Comparison of ENCODE assay signal across 24 mouse cellular contexts in genomic region chr10:77255676-77256075, GRCm38 (mm10). TPM values are rescaled to one million over a fixed set of nuclear protein-coding genes. Genes with fewer than 3 reads are reported as not detected.
A peak's percentile ranks its signal among the peaks of the same experiment; 100 is the strongest.
DNase-seq lines count a peak whose midpoint lies in the region; ATAC-seq and TF ChIP-seq lines count a peak whose summit lies in the region.
"Had no signal": no experiment of that assay in that cellular context is flagged by ENCODE, and none has a peak within 500 bp of the region (broad histone marks: within the 10 kb centered on the region; RNA-seq: fewer than 3 reads in every experiment).

No protein-coding gene starts in this region.

- H3K27ac ChIP-seq in hindbrain, postnatal 0 days, result no peak overlapping the region
- H3K27ac ChIP-seq in hindbrain, embryonic 11.5 days (ENCODE audit: low read depth, low read length), result no peak overlapping the region
- 0 out of 2 replicates have a peak overlapping the region, but pooled peaks have one; percentile 10 for H3K27ac ChIP-seq in stomach, embryonic 14.5 days (ENCODE audit: low read length)
- no peak overlapping the region for H3K27ac ChIP-seq in stomach, postnatal 0 days (replicated peaks)
- H3K27ac ChIP-seq in heart, adult 2 months, result no peak overlapping the region
- H3K27ac ChIP-seq: forebrain, embryonic 12.5 days; gastrocnemius, adult 2 months; hindbrain, embryonic 14.5 days had no signal

- peaks cover 21% of the 10 kb centered on the region for H3K4me1 ChIP-seq in hindbrain, postnatal 0 days (ENCODE audit: insufficient read depth, low read length)
- H3K4me1 ChIP-seq in hindbrain, embryonic 11.5 days (replicated peaks; ENCODE audit: control insufficient read depth, insufficient read depth, low read length), result peaks cover 3% of the 10 kb centered on the region; the same call in 1 of the 2 replicates
- peaks cover 33% of the 10 kb centered on the region for H3K4me1 ChIP-seq in stomach, embryonic 14.5 days (ENCODE audit: control insufficient read depth, insufficient read depth, low read length)
- H3K4me1 ChIP-seq in stomach, postnatal 0 days (replicated peaks; ENCODE audit: control insufficient read depth, insufficient read depth), result peaks cover 10% of the 10 kb centered on the region; the same call in 1 of the 2 replicates
- H3K4me1 ChIP-seq in heart, adult 2 months (ENCODE audit: control insufficient read depth, insufficient read depth, low read length), result peaks cover 12% of the 10 kb centered on the region

- no peak overlapping the region for H3K9ac ChIP-seq in hindbrain, postnatal 0 days (replicated peaks; ENCODE audit: low read length)
- H3K9ac ChIP-seq in hindbrain, embryonic 11.5 days (ENCODE audit: low read depth, low read length), result no peak overlapping the region
- no peak overlapping the region for H3K9ac ChIP-seq in stomach, embryonic 14.5 days (replicated peaks; ENCODE audit: low read depth, low read length)
- H3K9ac ChIP-seq in stomach, postnatal 0 days (ENCODE audit: low read length), result no peak overlapping the region
- no peak overlapping the region for H3K9ac ChIP-seq in heart, adult 2 months (ENCODE audit: low read depth, low read length)
- H3K9ac ChIP-seq: embryonic facial prominence, embryonic 12.5 days; forebrain, embryonic 12.5 days; hindbrain, embryonic 14.5 days had no signal

- intact Hi-C loops in heart, adult 2 months (cut with DNase I), result no loop called here

- no peak for TF ChIP-seq EP300 in stomach, postnatal 0 days (optimal IDR thresholded peaks at IDR 0.05)
- no peak for TF ChIP-seq EP300 in heart, adult 2 months (IDR thresholded peaks at IDR 0.05; ENCODE audit: insufficient read depth, low read depth, low read length)

- no peaks in the 10 kb centered on the region for H3K79me2 ChIP-seq in heart, adult 2 months (replicated peaks; ENCODE audit: control insufficient read depth, insufficient read depth, low read length)

- WGBS in hindbrain, postnatal 0 days, result 33% methylated on average over 3 of the region's 3 CpGs
- 84% methylated on average over 3 of the region's 3 CpGs for WGBS in hindbrain, embryonic 11.5 days
- WGBS in stomach, embryonic 14.5 days, result 71% methylated on average over 3 of the region's 3 CpGs
- 63% methylated on average over 3 of the region's 3 CpGs for WGBS in stomach, postnatal 0 days
- WGBS in heart, adult 2 months, result 75% methylated on average over 3 of the region's 3 CpGs

- no peaks in the 10 kb centered on the region for H3K9me3 ChIP-seq in hindbrain, postnatal 0 days (ENCODE audit: low read length)
- no peaks in the 10 kb centered on the region for H3K9me3 ChIP-seq in hindbrain, embryonic 11.5 days (ENCODE audit: control insufficient read depth, low read length)
- H3K9me3 ChIP-seq in stomach, embryonic 14.5 days (ENCODE audit: control insufficient read depth, low read depth, low read length), result no peaks in the 10 kb centered on the region
- H3K9me3 ChIP-seq in stomach, postnatal 0 days (ENCODE audit: control insufficient read depth, low read length), result no peaks in the 10 kb centered on the region
- H3K9me3 ChIP-seq: embryonic facial prominence, embryonic 12.5 days; forebrain, embryonic 12.5 days; G1E had no signal

- no peak overlapping the region for H3K4me2 ChIP-seq in hindbrain, postnatal 0 days (ENCODE audit: low read depth, low read length)
- H3K4me2 ChIP-seq in hindbrain, embryonic 11.5 days (replicated peaks; ENCODE audit: low read depth, low read length), result no peak overlapping the region
- no peak overlapping the region for H3K4me2 ChIP-seq in stomach, embryonic 14.5 days (replicated peaks; ENCODE audit: low read depth, low read length)
- no peak overlapping the region for H3K4me2 ChIP-seq in stomach, postnatal 0 days (replicated peaks; ENCODE audit: low read depth)
- H3K4me2 ChIP-seq: embryonic facial prominence, embryonic 12.5 days; forebrain, embryonic 12.5 days; hindbrain, embryonic 14.5 days had no signal

- H3K36me3 ChIP-seq in hindbrain, postnatal 0 days (ENCODE audit: insufficient read depth, low read length), result no peaks in the 10 kb centered on the region
- no peaks in the 10 kb centered on the region for H3K36me3 ChIP-seq in hindbrain, embryonic 11.5 days (ENCODE audit: control insufficient read depth, insufficient read depth, low read length)
- peaks cover 3% of the 10 kb centered on the region; the same call in 1 of the 2 replicates for H3K36me3 ChIP-seq in stomach, embryonic 14.5 days (ENCODE audit: control insufficient read depth, insufficient read depth, low read length)
- no peaks in the 10 kb centered on the region for H3K36me3 ChIP-seq in stomach, postnatal 0 days (ENCODE audit: control insufficient read depth, insufficient read depth, low read length)
- no peaks in the 10 kb centered on the region for H3K36me3 ChIP-seq in heart, adult 2 months (ENCODE audit: control insufficient read depth, insufficient read depth, low read length)

- TF ChIP-seq CTCF in hindbrain, postnatal 0 days (IDR thresholded peaks at IDR 0.05; ENCODE audit: low read depth), result no peak
- no peak for TF ChIP-seq CTCF in stomach, postnatal 0 days (IDR thresholded peaks at IDR 0.05; ENCODE audit: low read depth)
- TF ChIP-seq CTCF in heart, adult 2 months (IDR thresholded peaks at IDR 0.05), result no peak

- H3K27me3 ChIP-seq in hindbrain, postnatal 0 days (ENCODE audit: insufficient read depth, low read length), result no peaks in the 10 kb centered on the region
- H3K27me3 ChIP-seq in hindbrain, embryonic 11.5 days (ENCODE audit: control insufficient read depth, insufficient read depth, low read length), result no peaks in the 10 kb centered on the region
- H3K27me3 ChIP-seq in stomach, embryonic 14.5 days (ENCODE audit: control insufficient read depth, insufficient read depth, low read length), result no peaks in the 10 kb centered on the region
- H3K27me3 ChIP-seq in stomach, postnatal 0 days (ENCODE audit: control insufficient read depth, insufficient read depth, low read length), result no peaks in the 10 kb centered on the region
- H3K27me3 ChIP-seq in heart, adult 2 months (ENCODE audit: control insufficient read depth, insufficient read depth, low read length), result no peaks in the 10 kb centered on the region
- H3K27me3 ChIP-seq: embryonic facial prominence, embryonic 12.5 days had no signal

- TF ChIP-seq POLR2A in heart, adult 2 months (IDR thresholded peaks at IDR 0.05; ENCODE audit: insufficient read depth, low read depth, low read length), result no peak

- no peak for ATAC-seq in hindbrain, postnatal 0 days
- ATAC-seq in hindbrain, embryonic 11.5 days (ENCODE audit: low FRiP score), result no peak
- no peak for ATAC-seq in stomach, embryonic 14.5 days (ENCODE audit: insufficient number of reproducible peaks, insufficient read depth, low FRiP score, low read depth)
- no peak for ATAC-seq in stomach, postnatal 0 days (ENCODE audit: low FRiP score, low TSS enrichment)
- ATAC-seq: activated CD4-positive, CD25-positive, alpha-beta regulatory T cell, adult 4 months; CD4-positive, CD25-positive, alpha-beta regulatory T cell, adult 4 months; inflammation-experienced regulatory T-cells, adult 6 months; intestine, postnatal 0 days had no signal

- no peak overlapping the region for H3K4me3 ChIP-seq in hindbrain, postnatal 0 days (ENCODE audit: low read length)
- no peak overlapping the region for H3K4me3 ChIP-seq in hindbrain, embryonic 11.5 days (ENCODE audit: low read depth, low read length)
- no peak overlapping the region for H3K4me3 ChIP-seq in stomach, embryonic 14.5 days (ENCODE audit: low read depth, low read length)
- no peak overlapping the region for H3K4me3 ChIP-seq in stomach, postnatal 0 days (ENCODE audit: low read depth, low read length)
- no peak overlapping the region for H3K4me3 ChIP-seq in heart, adult 2 months
- H3K4me3 ChIP-seq: embryonic facial prominence, embryonic 12.5 days; forebrain, embryonic 12.5 days; gastrocnemius, adult 2 months had no signal

- peak; percentile 3 for DNase-seq in cerebellum, adult 8-10 months
- DNase-seq in cerebellum, postnatal 10 days, result no peak
- DNase-seq in hindbrain, postnatal 0 days (ENCODE audit: low spot score), result peak; percentile 27
- DNase-seq in hindbrain, embryonic 11.5 days (ENCODE audit: low spot score), result no peak
- DNase-seq in stomach, postnatal 0 days (ENCODE audit: low spot score), result no peak
- DNase-seq in heart, adult 2 months, result no peak
- DNase-seq: adrenal gland, postnatal 14 days; B cell, adult 2 months; cerebellum, adult 18-20 months; cerebellum, postnatal 14 days; embryo, embryonic 11 days; gastrocnemius, adult 2 months; gastrocnemius, postnatal 25 days; heart, postnatal 10 days; heart, postnatal 4 days had no signal

RNA-seq across cellular contexts. Expression of gene Pofut2, which starts 3.3 kb away (rescaled TPM):
- 48.2 and 52.4 TPM in 2 replicates for total RNA-seq in hindbrain, postnatal 0 days (2014; rRNA removed)
- polyA plus RNA-seq in hindbrain, postnatal 0 days (2015; fragmentation: Nextera tagmentation; extraction: Ambion mirVana), result 47.0 and 47.7 TPM in 2 replicates
- polyA plus RNA-seq in hindbrain, embryonic 11.5 days (2014; fragmentation: Nextera tagmentation; extraction: Ambion mirVana), result 68.4 and 72.6 TPM in 2 replicates
- polyA plus RNA-seq in stomach, embryonic 14.5 days (2014; fragmentation: Nextera tagmentation; extraction: Ambion mirVana), result 119 and 129 TPM in 2 replicates
- 50.7 and 54.0 TPM in 2 replicates for polyA plus RNA-seq in stomach, postnatal 0 days (2015; fragmentation: Nextera tagmentation; extraction: Ambion mirVana)
- total RNA-seq in heart, adult 2 months (2021), result 10 to 100 TPM; 39.6 to 44.0 TPM
- 55.5 and 58.5 TPM in 2 replicates for polyA plus RNA-seq in heart, adult 2 months (2012; rRNA removed)

Comparison
In these comparisons a context has a peak if more than half of its experiments do, and no peak if none do; other contexts are left out.
1. DNase-seq: peak in cerebellum, adult 8-10 months (single experiment) and hindbrain, postnatal 0 days (single experiment); none in cerebellum, postnatal 10 days (0 of 2), hindbrain, embryonic 11.5 days (single experiment), stomach, postnatal 0 days (single experiment) and heart, adult 2 months (0 of 2).